Mouse (Mus musculus): ENCODE measurements around the gene Wwc1. TPM values are rescaled to one million over a fixed set of nuclear protein-coding genes. Genes with fewer than 3 reads are reported as not detected.
"Not testable (repeated sequence)": the region's sequence is repeated elsewhere in the genome, so short reads cannot be mapped to it uniquely, and the experiment has no call there.

Gene Wwc1
- total RNA-seq, 2 experiments from 2014 or later = 84.6 to 89.9 TPM

DNA sequence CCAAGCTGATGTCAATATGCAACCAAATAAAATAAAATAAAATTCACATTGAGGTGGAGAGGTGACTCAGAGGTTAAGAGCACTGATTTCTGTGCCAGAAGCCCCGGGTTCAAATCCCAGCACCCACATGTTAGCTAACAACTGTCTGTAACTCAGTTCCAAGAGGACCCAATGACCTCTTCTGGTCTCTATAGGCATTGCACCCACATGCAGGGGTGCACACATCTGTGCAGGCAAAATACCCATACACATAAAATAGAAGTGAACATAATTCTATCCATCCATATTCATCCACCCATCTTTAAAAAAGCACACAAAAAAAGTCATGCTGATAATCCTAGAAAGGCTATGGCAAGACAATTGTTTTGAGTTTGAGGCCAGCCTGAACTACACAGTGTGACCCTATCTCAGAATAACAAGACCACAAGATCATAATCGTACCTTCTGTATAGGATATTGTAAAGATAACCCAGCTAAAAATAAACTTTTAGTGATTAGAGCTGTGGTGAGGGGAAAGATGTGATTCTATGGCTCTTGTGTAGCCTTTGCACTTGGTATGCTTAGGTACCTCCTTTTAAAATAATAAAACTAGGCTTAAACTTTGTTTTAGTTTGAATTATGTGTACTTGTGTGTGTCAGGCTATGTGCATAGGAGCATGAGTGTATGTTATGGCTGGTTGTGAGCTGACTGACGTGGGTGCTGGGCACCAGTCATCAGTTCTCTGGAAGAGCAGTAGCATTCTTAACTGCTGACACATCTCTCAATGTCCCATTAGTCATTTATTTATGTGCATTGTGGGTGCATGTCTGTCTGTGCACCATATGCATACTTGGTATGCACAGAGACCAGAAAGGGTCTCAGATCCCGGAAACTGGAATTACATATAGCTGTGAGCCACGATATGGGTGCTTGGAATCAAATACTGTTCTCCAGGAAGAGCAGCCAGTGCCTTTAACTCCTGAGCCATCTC, 142.9 kb downstream of the Wwc1 start:
- peak in 1 of 2 experiments; percentile 39 for DNase-seq

DNA sequence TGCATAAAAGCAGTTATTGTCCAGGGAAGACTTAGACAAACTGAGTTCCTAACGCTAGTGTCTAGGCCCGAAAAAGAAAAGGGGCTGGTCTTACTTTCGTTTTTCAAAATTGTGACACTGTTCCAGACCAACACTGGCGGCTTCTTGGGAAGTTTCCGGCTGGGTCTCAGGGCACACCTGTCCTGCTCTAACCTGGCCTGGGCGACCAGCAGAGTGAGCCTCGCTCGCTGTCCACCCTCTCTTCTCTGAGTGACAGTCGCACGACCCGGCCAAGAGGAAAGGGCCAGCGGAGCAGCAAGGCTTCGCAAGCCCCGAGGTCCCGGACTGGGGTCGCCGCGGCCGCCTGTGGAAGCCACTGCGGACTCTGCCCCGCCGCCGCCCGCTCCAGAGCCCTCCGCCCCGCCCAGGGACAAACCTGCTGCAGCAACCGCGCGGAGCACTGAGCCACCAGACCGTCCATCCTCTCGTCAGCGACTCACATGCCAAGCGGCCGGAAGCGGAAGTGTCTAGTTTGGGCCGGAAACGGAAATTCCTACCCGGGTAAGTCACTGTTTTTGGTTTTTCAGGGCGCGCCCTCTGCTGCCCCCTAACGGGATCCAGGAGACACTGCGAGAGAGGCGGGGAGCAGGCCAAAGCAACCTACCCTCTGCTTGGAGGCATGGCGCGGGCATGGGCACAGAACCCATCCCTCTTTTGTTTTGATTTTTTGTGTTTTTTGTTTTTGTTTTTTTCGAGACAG, 146.1 kb downstream of the Wwc1 start, which contains the start of gene Rars:
Rars (minus strand) TSS at position 485 of the 739 bp plus-strand sequence.
- DNase-seq = peak; percentile 96

DNA sequence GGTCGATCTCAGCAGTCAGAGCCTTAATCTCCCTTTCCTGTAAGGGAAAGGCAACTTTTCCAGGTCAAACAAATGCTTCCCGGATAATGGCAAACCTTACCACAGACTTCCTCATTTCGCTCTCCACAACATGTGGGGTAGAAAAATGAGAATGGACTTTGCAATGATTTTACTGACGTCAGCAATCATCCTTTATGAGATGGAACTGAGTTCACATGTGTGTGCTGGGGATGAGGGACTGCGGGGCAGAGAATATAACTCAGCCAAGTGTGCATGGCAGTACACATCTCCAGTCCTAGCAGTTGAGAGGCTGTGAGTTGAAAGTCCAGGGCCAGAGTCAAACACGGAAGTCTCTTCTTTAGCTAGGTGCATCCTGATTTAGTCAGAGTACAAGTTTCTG, 147.1 kb downstream of the Wwc1 start:
- no peak for DNase-seq

DNA sequence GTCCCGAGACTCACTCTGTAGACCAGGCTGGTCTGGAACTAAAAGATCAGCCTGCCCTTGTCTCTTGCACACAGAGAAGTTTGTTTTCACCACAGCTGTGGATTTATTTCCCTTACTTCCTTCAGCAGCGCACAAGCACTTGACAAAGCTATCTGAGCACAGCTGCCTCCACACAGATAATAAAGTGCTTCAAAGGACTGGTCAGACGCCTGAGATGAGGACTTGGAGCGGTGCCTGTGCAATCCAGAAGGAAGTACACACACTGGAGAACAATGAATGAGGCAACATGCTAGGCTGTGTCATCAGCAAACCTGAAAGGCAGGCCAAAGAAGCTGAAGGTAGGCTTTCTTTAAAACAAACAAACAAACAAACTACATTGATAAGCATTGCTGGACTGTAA, 148.2 kb downstream of the Wwc1 start:
- DNase-seq = peak in 1 of 2 experiments; percentile 27

DNA sequence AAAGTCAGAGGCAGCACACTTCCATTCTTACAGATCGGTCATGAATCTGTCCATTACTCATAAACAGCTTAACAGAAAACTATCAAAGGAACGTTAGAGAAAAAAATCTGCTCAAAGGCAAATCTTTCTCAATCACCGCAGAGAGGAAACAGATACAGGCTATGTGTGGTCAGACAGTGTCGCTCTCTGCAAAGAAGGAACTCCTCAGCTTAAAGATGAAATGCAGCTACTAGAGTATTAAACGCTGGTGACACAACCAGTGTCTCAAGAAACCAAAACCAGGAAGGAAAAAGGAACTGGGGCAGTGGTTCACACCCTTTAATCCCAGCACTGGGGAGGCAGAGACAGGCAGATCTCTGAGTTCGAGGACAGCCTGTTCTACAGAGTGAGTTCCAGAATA, 152.6 kb downstream of the Wwc1 start:
- DNase-seq = no peak

DNA sequence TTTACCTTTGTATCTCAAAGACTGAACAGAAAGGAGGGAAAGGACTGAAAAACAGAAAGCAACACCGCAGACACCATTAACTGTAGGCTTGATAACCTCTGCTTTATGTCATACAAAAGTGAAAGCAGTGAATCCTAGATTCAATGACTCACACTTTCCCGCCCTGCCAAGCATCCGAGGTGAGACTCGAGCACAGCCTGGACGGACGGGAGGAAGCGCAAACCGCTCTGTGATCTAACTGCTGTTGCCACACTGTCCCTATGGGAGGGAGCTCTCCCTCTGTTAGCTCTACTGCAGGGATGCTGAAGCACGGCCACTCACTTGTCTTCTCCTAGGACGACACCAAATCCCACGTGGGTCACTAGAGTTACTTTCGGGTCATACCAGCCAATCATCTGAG, 164.0 kb downstream of the Wwc1 start:
- no peak for DNase-seq

DNA sequence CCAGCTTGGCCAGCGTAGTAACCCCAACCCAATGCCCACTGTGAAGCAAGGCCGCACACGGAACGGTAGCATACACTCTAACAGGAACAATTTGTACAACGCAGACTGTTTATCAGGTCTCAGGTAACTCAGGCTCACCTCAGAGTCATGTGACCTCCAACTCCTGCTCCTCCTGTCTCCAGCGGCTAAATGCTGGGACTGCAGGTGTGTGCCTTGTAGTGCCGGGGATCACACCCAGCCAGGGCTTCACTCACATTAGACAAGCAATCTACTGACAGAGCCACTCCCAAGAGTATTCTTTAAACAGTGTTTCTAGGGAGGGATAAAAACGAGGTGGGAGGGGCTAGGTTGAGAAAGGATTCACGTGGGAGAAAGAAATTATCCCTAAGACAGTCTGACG, 168.9 kb downstream of the Wwc1 start:
- DNase-seq = no peak

DNA sequence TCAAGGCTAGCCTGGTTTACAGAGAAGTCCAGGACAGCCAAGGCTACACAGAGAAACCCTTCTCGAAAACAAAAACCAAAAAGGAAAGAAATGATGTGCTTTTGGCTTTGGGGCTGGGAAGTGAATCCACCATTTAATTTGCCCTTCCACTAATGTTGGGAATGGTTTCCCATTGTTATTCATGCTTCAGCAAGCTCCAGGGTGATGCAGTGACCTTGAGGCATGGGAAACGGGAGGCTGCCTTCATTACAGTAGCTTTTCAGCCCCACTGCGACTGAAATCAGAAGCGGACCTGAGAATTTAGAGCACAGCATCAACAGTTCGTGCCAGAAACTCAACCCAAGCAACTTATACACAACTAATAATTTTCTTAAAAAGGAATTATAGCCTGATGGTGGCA, 179.0 kb downstream of the Wwc1 start:
- no peak for DNase-seq

DNA sequence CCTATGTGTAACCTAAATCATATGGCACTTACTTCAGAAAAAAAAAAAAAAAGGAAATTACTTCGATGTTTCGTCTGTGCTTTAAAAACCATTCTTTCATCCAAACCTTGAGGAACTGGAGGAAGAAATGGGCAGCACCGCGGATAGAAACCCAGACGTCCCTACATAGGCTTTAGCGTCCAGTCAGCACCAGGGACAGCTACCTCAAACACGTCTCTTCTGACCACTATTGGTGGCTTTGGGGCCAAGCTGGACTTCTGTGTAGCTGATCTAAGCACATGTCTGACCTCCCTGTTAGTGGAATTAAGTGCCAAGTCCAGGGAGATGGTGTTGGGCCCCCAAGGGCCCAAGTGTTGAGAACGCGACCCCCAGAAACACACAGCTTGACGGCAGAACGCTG, 181.5 kb downstream of the Wwc1 start, which contains the start of gene Fbll1:
Fbll1 (minus strand) TSS at position 11 of the 400 bp plus-strand sequence.
- DNase-seq = peak; percentile 69 to 72

DNA sequence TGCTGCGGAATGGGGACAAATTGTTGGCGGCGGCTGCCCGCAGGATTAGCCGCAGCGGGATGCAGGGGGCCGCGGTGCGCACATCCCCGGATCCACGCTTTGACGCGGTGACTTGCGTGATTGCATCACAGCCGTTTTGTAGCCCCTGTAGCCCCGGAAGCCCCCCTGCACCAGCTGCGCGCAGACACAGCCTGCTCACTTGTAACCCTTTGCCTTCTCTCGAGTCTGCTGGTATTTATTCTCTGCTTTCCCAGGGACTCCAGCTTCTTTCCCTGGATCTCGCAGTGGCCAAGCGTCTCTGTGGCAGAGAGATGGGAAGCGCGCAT, 181.9 kb downstream of the Wwc1 start:
- no peak for DNase-seq

DNA sequence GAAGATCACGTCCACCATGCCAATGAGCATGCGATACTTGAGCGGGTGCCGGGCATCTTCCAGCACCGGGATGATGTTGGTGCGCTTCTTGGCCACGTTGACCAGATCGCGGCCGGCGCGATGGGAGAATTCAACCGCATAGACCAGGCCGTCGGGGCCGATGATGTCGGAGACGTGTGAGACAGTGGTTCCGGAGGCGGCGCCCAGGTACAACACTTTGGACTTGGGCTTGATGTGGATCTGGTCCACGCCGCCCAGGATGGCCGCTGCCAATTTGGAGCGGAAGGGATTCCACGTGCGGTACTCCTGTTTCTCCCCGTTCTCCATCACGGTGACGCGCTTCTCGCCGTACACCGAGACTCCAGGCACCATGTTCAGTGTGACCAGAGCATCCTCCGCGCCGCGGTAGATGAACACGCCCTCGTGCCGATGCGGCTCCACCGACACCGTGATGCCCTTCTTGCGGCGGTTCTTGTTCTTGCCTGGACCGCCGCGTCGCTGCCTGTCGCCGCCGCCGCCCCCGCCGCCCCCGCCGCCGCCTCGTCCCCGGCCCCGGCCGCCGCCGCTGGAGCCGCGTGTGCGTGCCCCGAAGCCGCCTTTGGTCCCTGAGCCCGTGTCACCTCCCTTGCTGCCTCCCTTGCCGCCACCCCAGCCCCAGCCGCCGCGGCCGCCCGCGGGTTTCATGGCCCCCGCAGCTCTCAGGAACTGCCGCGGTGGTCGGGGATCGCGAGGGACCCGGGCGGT, 182.4 kb downstream of the Wwc1 start:
- no peak for DNase-seq

DNA sequence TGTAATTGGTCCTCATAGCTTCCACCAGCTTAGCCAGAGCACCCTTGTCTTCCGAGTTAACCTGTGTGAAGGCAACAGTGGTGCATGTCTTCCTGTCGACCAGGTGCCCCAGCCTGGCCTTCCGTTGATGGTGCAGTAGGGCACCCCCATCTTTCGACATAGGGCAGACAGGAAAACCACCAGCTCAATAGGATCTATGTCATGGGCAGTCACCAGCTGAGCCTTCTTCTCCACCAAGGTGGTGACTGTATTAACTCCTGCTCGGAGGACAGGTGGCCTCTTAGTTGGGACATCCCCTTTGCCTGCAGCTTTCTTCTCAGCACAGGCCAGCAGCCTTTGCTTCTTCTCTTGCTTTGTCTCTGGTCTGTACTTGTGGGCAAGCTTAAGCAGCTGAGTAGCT, 187.5 kb downstream of the Wwc1 start:
- DNase-seq = not testable (repeated sequence)

DNA sequence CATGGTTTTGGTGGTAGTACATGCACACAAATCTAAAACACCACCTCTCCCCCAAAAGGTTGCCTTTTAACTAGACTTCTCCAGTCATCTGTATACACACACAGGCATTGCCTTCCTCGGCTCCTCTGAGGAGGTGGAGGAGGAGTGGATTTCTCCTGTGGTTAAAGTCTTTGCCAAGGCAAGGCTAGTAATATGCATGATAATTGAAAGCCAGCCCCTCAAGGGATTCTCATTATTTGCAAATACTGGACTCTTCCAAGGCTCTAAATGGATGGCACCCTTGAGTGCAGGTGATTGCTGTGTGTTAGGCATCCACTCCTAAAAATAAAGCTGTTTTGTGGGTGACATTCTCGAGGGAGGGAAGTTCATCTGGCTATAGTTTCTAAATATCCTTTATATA, 191.9 kb downstream of the Wwc1 start:
- DNase-seq = no peak

Other genes starting within 250 kb of the Wwc1 start
- gene Pank3, start 211.0 kb downstream of the Wwc1 start, total RNA-seq (2021) = 10 to 100 TPM; 78.7 to 86.4 TPM
- under 1 TPM in 1 of 2 experiments, not detected in 1; 0.46 TPM for gene Fbll1, start 181.6 kb downstream of the Wwc1 start, total RNA-seq (2021)
- gene Rars, start 146.0 kb downstream of the Wwc1 start, total RNA-seq (2021) = 10 to 100 TPM; 71.8 to 82.4 TPM

Data from adrenal gland, postnatal 36 days (tissue).